Mouse (Mus musculus): ENCODE results near the gene Eif2ak1. TPM values are rescaled to one million over a fixed set of nuclear protein-coding genes. Genes with fewer than 3 reads are reported as not detected.

Gene Eif2ak1
- total and polyA plus RNA-seq, 3 experiments: 12.9 to 73.0 (median 34.6) TPM

DNA sequence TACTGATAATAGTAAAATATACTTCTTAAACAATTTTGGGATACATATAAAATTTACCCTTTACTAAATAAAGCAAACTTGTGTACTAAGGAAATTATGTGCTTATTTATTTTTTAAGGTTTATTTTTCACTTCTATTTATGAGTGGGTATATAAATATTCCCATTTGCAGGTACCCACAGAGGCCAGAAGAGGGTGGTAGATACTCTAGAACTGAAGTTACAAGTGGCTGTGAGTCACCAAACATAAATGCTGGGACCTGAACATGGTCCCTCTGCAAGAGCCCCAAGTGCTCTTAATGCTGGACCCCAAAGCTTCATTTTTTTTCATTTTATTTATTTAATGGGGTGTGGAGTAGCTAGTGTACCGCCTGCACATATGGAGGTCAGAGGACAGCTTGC is 116.3 kb downstream of the Eif2ak1 start:
- H3K4me1 ChIP-seq (ENCODE audit: insufficient read depth, low read depth, low read length): no peaks in the 10 kb centered on the region
- H3K9me3 ChIP-seq (replicated peaks): no peaks in the 10 kb centered on the region
- H3K27me3 ChIP-seq (ENCODE audit: insufficient read depth, low read length): no peaks in the 10 kb centered on the region; the same call in 1 of the 2 replicates
- no peak for ATAC-seq (ENCODE audit: extremely low read depth, insufficient number of reproducible peaks, low FRiP score, poor library complexity, severe bottlenecking)
- TF ChIP-seq GATA2 (IDR thresholded peaks at IDR 0.05; ENCODE audit: borderline replicate concordance, low read depth, low read length) (no peak), CTCF (IDR thresholded peaks at IDR 0.05; ENCODE audit: low read depth, low read length) (no peak), GATA1 (IDR thresholded peaks at IDR 0.05; ENCODE audit: borderline replicate concordance, low read length) (no peak), TAL1 (conservative IDR thresholded peaks at IDR 0.05; ENCODE audit: low read depth, low read length) (no peak), POLR2AphosphoS5 (IDR thresholded peaks at IDR 0.05; ENCODE audit: insufficient replicate concordance, low read depth, low read length) (no peak)
- H3K36me3 ChIP-seq (replicated peaks): peaks cover 44% of the 10 kb centered on the region
- no peak for DNase-seq (ENCODE audit: low spot score)
- no peak overlapping the region for H3K4me3 ChIP-seq (ENCODE audit: low read depth, low read length)

DNA sequence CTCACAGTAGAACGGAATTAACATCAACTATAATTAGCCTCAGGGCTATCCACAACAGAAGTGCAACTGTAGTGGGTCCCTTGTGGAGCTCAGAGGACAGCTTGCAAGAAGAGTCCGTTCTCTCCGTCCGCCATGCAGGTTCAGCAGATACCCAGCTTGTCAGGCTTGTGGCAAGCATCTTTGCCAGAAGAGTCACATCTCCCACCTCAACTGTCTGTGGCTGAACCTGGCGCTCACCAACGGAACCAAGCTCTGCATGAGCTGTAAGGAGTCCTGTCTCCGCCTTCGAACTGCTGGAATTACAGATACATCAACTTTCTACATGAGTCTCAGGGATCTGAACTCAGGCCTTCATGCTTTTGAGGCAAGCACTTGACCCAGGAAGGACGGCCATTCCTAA is 118.6 kb downstream of the Eif2ak1 start:
- H3K9me3 ChIP-seq (replicated peaks): no peaks in the 10 kb centered on the region
- H3K4me3 ChIP-seq (ENCODE audit: low read depth, low read length): no peak overlapping the region
- ATAC-seq (ENCODE audit: extremely low read depth, insufficient number of reproducible peaks, low FRiP score, poor library complexity, severe bottlenecking): no peak
- peaks cover 22% of the 10 kb centered on the region for H3K36me3 ChIP-seq (replicated peaks)
- no peaks in the 10 kb centered on the region; the same call in 1 of the 2 replicates for H3K27me3 ChIP-seq (ENCODE audit: insufficient read depth, low read length)
- DNase-seq (ENCODE audit: low spot score): no peak
- peaks cover 3% of the 10 kb centered on the region; the same call in 1 of the 2 replicates for H3K4me1 ChIP-seq (ENCODE audit: insufficient read depth, low read depth, low read length)
- no peak for TF ChIP-seq POLR2AphosphoS5 (IDR thresholded peaks at IDR 0.05; ENCODE audit: insufficient replicate concordance, low read depth, low read length)
- no peak for TF ChIP-seq GATA2 (IDR thresholded peaks at IDR 0.05; ENCODE audit: borderline replicate concordance, low read depth, low read length)
- no peak for TF ChIP-seq CTCF (IDR thresholded peaks at IDR 0.05; ENCODE audit: low read depth, low read length)
- no peak for TF ChIP-seq TAL1 (conservative IDR thresholded peaks at IDR 0.05; ENCODE audit: low read depth, low read length)
- no peak for TF ChIP-seq GATA1 (IDR thresholded peaks at IDR 0.05; ENCODE audit: borderline replicate concordance, low read length)

DNA sequence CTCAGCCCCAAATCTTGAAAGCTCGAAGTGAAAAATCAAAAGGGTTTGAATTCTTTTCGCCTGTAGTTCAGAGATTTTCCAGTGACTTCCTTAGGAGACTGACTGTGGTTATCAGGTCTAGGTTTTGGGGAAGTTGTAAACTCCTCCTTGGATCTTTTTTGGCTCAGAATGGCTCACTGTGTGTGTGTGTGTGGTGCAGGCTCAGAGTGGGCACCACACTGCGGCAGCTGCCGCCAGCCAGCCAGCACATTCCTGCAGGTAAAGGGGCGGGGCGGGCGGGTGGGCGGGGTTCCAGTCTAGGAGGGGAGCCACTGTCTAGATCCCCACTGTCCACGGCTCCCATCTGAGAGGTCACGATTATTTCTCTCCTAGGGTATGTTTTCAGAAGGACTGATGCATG is 124.0 kb downstream of the Eif2ak1 start:
- TF ChIP-seq GATA1 (IDR thresholded peaks at IDR 0.05; ENCODE audit: borderline replicate concordance, low read length) (no peak), POLR2AphosphoS5 (IDR thresholded peaks at IDR 0.05; ENCODE audit: insufficient replicate concordance, low read depth, low read length) (no peak), GATA2 (IDR thresholded peaks at IDR 0.05; ENCODE audit: borderline replicate concordance, low read depth, low read length) (no peak), TAL1 (conservative IDR thresholded peaks at IDR 0.05; ENCODE audit: low read depth, low read length) (no peak), CTCF (IDR thresholded peaks at IDR 0.05; ENCODE audit: low read depth, low read length) (no peak)
- DNase-seq (ENCODE audit: low spot score): no peak
- peaks cover 3% of the 10 kb centered on the region; the same call in 1 of the 2 replicates for H3K4me1 ChIP-seq (ENCODE audit: insufficient read depth, low read depth, low read length)
- no peaks in the 10 kb centered on the region for H3K9me3 ChIP-seq (replicated peaks)
- ATAC-seq (ENCODE audit: extremely low read depth, insufficient number of reproducible peaks, low FRiP score, poor library complexity, severe bottlenecking): no peak
- no peaks in the 10 kb centered on the region for H3K36me3 ChIP-seq (replicated peaks)
- no peak overlapping the region for H3K4me3 ChIP-seq (ENCODE audit: low read depth, low read length)
- peaks cover 13% of the 10 kb centered on the region for H3K27me3 ChIP-seq (ENCODE audit: insufficient read depth, low read length)

DNA sequence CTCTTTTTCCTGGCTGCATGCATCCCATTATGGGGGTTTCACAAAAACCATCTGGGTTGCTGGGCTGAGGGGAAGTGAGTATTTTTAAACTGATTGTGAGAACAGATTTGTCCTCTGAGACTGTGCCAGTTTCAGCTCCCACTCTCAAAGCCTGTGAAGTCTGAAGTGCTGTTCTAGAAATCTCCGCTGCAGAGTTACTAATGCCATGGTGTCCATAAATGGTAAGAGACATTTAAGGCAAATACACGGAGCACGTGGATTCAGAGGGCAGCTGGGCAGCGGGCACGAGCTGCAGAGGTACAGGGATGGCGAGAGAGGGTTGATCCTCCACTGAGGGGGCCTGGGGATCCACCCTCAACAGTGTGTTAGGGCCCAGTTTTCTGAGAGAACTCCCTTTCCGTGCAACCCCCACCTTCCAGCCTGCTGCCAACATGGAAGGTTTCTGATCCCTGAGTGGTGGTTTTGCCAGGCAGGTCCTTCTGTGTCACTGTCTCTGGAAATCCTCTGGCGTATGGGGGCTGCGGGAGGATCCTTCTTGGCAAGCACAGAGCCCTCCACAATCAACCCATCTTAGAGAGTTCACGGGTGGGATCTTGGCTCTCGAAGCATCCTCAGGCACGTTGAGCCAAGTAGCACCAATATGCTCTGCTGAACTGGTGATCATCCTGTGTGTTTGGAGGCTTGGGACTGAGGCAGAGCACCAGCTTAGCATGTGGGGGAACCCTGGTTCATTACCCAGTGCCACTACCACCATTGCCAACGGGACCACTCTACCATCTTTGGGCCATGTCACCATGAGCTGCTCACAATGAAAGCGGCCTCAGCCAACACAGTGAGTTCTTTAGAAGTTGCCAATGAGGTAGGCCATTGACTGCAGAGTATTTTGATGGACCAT is 125.9 kb downstream of the Eif2ak1 start:
- peaks cover 3% of the 10 kb centered on the region; the same call in 1 of the 2 replicates for H3K4me1 ChIP-seq (ENCODE audit: insufficient read depth, low read depth, low read length)
- DNase-seq (ENCODE audit: low spot score) (no peak), ATAC-seq (ENCODE audit: extremely low read depth, insufficient number of reproducible peaks, low FRiP score, poor library complexity, severe bottlenecking) (no peak)
- H3K36me3 ChIP-seq (replicated peaks): no peaks in the 10 kb centered on the region
- H3K9me3 ChIP-seq (replicated peaks): no peaks in the 10 kb centered on the region
- TF ChIP-seq GATA1 (IDR thresholded peaks at IDR 0.05; ENCODE audit: borderline replicate concordance, low read length): no peak
- no peak for TF ChIP-seq TAL1 (conservative IDR thresholded peaks at IDR 0.05; ENCODE audit: low read depth, low read length)
- TF ChIP-seq POLR2AphosphoS5 (IDR thresholded peaks at IDR 0.05; ENCODE audit: insufficient replicate concordance, low read depth, low read length): no peak
- no peak for TF ChIP-seq GATA2 (IDR thresholded peaks at IDR 0.05; ENCODE audit: borderline replicate concordance, low read depth, low read length)
- TF ChIP-seq CTCF (IDR thresholded peaks at IDR 0.05; ENCODE audit: low read depth, low read length): no peak
- H3K27me3 ChIP-seq (ENCODE audit: insufficient read depth, low read length): peaks cover 13% of the 10 kb centered on the region
- no peak overlapping the region for H3K4me3 ChIP-seq (ENCODE audit: low read depth, low read length)

DNA sequence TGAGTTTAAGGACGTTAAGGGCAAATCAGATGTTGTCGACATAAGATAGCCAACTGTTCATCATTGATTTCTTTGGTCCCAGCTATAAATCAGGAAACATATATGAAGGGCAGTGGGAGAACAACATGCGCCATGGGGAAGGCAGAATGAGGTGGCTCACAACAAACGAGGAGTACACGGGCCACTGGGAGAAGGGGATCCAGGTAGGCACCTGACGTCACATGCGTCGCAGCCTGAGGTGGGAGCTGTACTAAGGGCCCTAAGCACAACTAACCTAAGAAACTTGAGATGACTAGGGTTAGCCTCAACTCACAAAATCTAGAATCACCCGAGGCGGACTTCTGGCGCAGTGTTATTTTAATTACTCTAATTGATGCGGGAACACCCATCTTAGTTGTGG is 130.8 kb downstream of the Eif2ak1 start:
- TF ChIP-seq GATA2 (IDR thresholded peaks at IDR 0.05; ENCODE audit: borderline replicate concordance, low read depth, low read length) (no peak), GATA1 (IDR thresholded peaks at IDR 0.05; ENCODE audit: borderline replicate concordance, low read length) (no peak), CTCF (IDR thresholded peaks at IDR 0.05; ENCODE audit: low read depth, low read length) (no peak), TAL1 (conservative IDR thresholded peaks at IDR 0.05; ENCODE audit: low read depth, low read length) (no peak), POLR2AphosphoS5 (IDR thresholded peaks at IDR 0.05; ENCODE audit: insufficient replicate concordance, low read depth, low read length) (no peak)
- H3K27me3 ChIP-seq (ENCODE audit: insufficient read depth, low read length): peaks cover 14% of the 10 kb centered on the region

DNA sequence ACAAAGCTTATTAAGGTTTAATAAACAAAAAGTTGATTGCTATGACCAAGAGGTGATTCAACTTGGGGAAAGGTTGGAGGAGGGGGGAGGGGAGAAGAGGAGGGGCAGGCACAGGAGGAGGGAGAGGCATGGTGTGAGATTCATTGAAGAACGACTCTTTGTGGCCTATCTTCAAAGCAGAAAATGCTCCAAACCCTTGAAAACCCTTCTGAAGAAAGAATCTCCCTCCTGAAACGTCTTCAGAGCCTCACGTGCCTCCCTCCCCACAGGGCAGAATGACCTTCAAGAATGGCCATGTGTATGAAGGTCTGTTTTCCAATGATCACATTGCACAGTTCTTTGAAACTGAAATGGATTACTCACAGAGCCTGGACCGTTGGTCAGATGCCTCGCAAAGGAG is 132.4 kb downstream of the Eif2ak1 start:
- DNase-seq (ENCODE audit: low spot score) (no peak), ATAC-seq (ENCODE audit: extremely low read depth, insufficient number of reproducible peaks, low FRiP score, poor library complexity, severe bottlenecking) (no peak)
- Histone ChIP-seq H3K9me3 (replicated peaks) (no peaks in the 10 kb centered on the region), H3K36me3 (replicated peaks) (no peaks in the 10 kb centered on the region), H3K4me1 (ENCODE audit: insufficient read depth, low read depth, low read length) (no peaks in the 10 kb centered on the region), H3K4me3 (ENCODE audit: low read depth, low read length) (no peak overlapping the region), H3K27me3 (ENCODE audit: insufficient read depth, low read length) (peaks cover 5% of the 10 kb centered on the region; the same call in 1 of the 2 replicates)
- TF ChIP-seq POLR2AphosphoS5 (IDR thresholded peaks at IDR 0.05; ENCODE audit: insufficient replicate concordance, low read depth, low read length) (no peak), TAL1 (conservative IDR thresholded peaks at IDR 0.05; ENCODE audit: low read depth, low read length) (no peak), GATA2 (IDR thresholded peaks at IDR 0.05; ENCODE audit: borderline replicate concordance, low read depth, low read length) (no peak), CTCF (IDR thresholded peaks at IDR 0.05; ENCODE audit: low read depth, low read length) (no peak), GATA1 (IDR thresholded peaks at IDR 0.05; ENCODE audit: borderline replicate concordance, low read length) (no peak)

More for the DNA sequence above, 130.8 kb downstream of the Eif2ak1 start:
- Histone ChIP-seq H3K36me3 (replicated peaks) (no peaks in the 10 kb centered on the region), H3K4me3 (ENCODE audit: low read depth, low read length) (no peak overlapping the region), H3K9me3 (replicated peaks) (no peaks in the 10 kb centered on the region), H3K4me1 (ENCODE audit: insufficient read depth, low read depth, low read length) (no peaks in the 10 kb centered on the region)
- ATAC-seq (ENCODE audit: extremely low read depth, insufficient number of reproducible peaks, low FRiP score, poor library complexity, severe bottlenecking): no peak
- no peak for DNase-seq (ENCODE audit: low spot score)

Other genes starting within 250 kb of the Eif2ak1 start
- gene Cyth3, start 195.3 kb upstream of the Eif2ak1 start, total RNA-seq (2014; fragmentation: Nextera tagmentation): 242 and 246 TPM in 2 replicates
- gene Cyth3, start 195.3 kb upstream of the Eif2ak1 start, total RNA-seq (2017): 174 and 191 TPM in 2 replicates
- 70.4 and 76.3 TPM in 2 replicates for gene Cyth3, start 195.3 kb upstream of the Eif2ak1 start, polyA plus RNA-seq (2012)
- 34.7 and 39.2 TPM in 2 replicates for gene Usp42, start 85.5 kb upstream of the Eif2ak1 start, total RNA-seq (2014; fragmentation: Nextera tagmentation)
- gene Usp42, start 85.5 kb upstream of the Eif2ak1 start, total RNA-seq (2017): 5.6 and 5.8 TPM in 2 replicates
- 21.3 and 23.4 TPM in 2 replicates for gene Usp42, start 85.5 kb upstream of the Eif2ak1 start, polyA plus RNA-seq (2012)
- gene Ankrd61, start 79.9 kb downstream of the Eif2ak1 start, total RNA-seq (2014; fragmentation: Nextera tagmentation): not detected in 2 replicates
- 0.06 and 0.22 TPM in 2 replicates for gene Ankrd61, start 79.9 kb downstream of the Eif2ak1 start, total RNA-seq (2017)
- not detected in 2 replicates for gene Ankrd61, start 79.9 kb downstream of the Eif2ak1 start, polyA plus RNA-seq (2012)
- gene Aimp2, start 92.1 kb downstream of the Eif2ak1 start, total RNA-seq (2014; fragmentation: Nextera tagmentation): 48.3 and 61.2 TPM in 2 replicates
- 75.9 and 82.8 TPM in 2 replicates for gene Aimp2, start 92.1 kb downstream of the Eif2ak1 start, total RNA-seq (2017)
- 69.6 and 91.3 TPM in 2 replicates for gene Aimp2, start 92.1 kb downstream of the Eif2ak1 start, polyA plus RNA-seq (2012)
- 42.8 and 46.9 TPM in 2 replicates for gene Pms2, start 92.2 kb downstream of the Eif2ak1 start, total RNA-seq (2014; fragmentation: Nextera tagmentation)
- 33.3 and 36.4 TPM in 2 replicates for gene Pms2, start 92.2 kb downstream of the Eif2ak1 start, total RNA-seq (2017)
- gene Pms2, start 92.2 kb downstream of the Eif2ak1 start, polyA plus RNA-seq (2012): 0.85 and 2.3 TPM in 2 replicates
- not detected in 2 replicates for gene Gm42421, start 110.4 kb downstream of the Eif2ak1 start, total RNA-seq (2014; fragmentation: Nextera tagmentation)
- gene Gm42421, start 110.4 kb downstream of the Eif2ak1 start, total RNA-seq (2017): 0.70 and 1.3 TPM in 2 replicates
- gene Gm42421, start 110.4 kb downstream of the Eif2ak1 start, polyA plus RNA-seq (2012): not detected in 2 replicates
- gene Rsph10b, start 115.2 kb downstream of the Eif2ak1 start, total RNA-seq (2014; fragmentation: Nextera tagmentation): 1.6 and 1.7 TPM in 2 replicates
- gene Rsph10b, start 115.2 kb downstream of the Eif2ak1 start, total RNA-seq (2017): not detected in 2 replicates
- gene Rsph10b, start 115.2 kb downstream of the Eif2ak1 start, polyA plus RNA-seq (2012): not detected in 2 replicates
- gene Ccz1, start 197.1 kb downstream of the Eif2ak1 start, total RNA-seq (2014; fragmentation: Nextera tagmentation): 107 and 116 TPM in 2 replicates
- 107 and 113 TPM in 2 replicates for gene Ccz1, start 197.1 kb downstream of the Eif2ak1 start, total RNA-seq (2017)
- gene Ccz1, start 197.1 kb downstream of the Eif2ak1 start, polyA plus RNA-seq (2012): 50.9 and 68.7 TPM in 2 replicates
- not detected in 2 replicates for gene Ocm, start 208.9 kb downstream of the Eif2ak1 start, total RNA-seq (2014; fragmentation: Nextera tagmentation)
- gene Ocm, start 208.9 kb downstream of the Eif2ak1 start, total RNA-seq (2017): not detected in 2 replicates
- gene Ocm, start 208.9 kb downstream of the Eif2ak1 start, polyA plus RNA-seq (2012): not detected in 2 replicates

All from G1E (cell line).